Mouse (Mus musculus) myocyte (in vitro differentiated cells): ENCODE results near the gene Socs7. TPM values are rescaled to one million over a fixed set of nuclear protein-coding genes. Genes with fewer than 3 reads are reported as not detected.
A peak's percentile ranks its signal among the peaks of the same experiment; 100 is the strongest.

Experiments
- H3K27me3 ChIP-seq: one replicate; pipeline ENCODE4 v1.6.1; 2011; ENCODE audit not compliant: control insufficient read depth, insufficient read depth, insufficient read length
- H3K36me3 ChIP-seq: one replicate; pipeline ENCODE4 v1.6.1; 2011; ENCODE audit not compliant: control insufficient read depth, insufficient read depth
- H3K4me2 ChIP-seq: one replicate; pipeline ENCODE4 v1.6.1; 2011; ENCODE audit warnings: low read depth, control low read depth
- H3K4me3 ChIP-seq: one replicate; pipeline ENCODE4 v1.5.1; 2011; ENCODE audit warnings: mild to moderate bottlenecking, control low read depth, moderate library complexity
- H3K79me2 ChIP-seq: one replicate; pipeline ENCODE4 v1.6.1; 2011; ENCODE audit not compliant: control insufficient read depth, insufficient read depth
- H3ac ChIP-seq: one replicate; pipeline ENCODE4 v1.6.1; 2011; ENCODE audit not compliant: control insufficient read depth, insufficient read length
- CEBPB ChIP-seq: IDR thresholded peaks from 2 replicates; pipeline ENCODE4 v1.6.1; 2011; ENCODE audit warnings: mild to moderate bottlenecking, moderate library complexity; ENCODE audit not compliant: poor library complexity, insufficient read depth, severe bottlenecking
- E2F4 ChIP-seq: IDR thresholded peaks from one replicate; pipeline ENCODE4 v1.6.1; 2011; ENCODE audit warnings: mild to moderate bottlenecking, control low read depth, moderate library complexity; ENCODE audit not compliant: insufficient read depth
- MAX ChIP-seq: IDR thresholded peaks from one replicate; pipeline ENCODE4 v1.6.1; 2011; ENCODE audit warnings: low read depth, mild to moderate bottlenecking, control low read depth
- MYOD1 ChIP-seq, 3 experiments: IDR thresholded peaks; one replicate each; pipeline ENCODE4 v1.6.1; 2011; ENCODE audit warnings: control low read depth in 2 of 3, low read depth in 2 of 3, mild to moderate bottlenecking in 2 of 3, moderate library complexity in 1 of 3; ENCODE audit not compliant: insufficient read length in 2 of 3, control insufficient read depth in 1 of 3
- MYOG ChIP-seq, 3 experiments: IDR thresholded peaks; one replicate each; pipeline ENCODE4 v1.6.1; 2011; ENCODE audit warnings: control low read depth in 2 of 3, low read depth in 2 of 3, mild to moderate bottlenecking in 2 of 3; ENCODE audit not compliant: insufficient read length in 2 of 3, control insufficient read depth in 1 of 3, insufficient read depth in 1 of 3
- POLR2A ChIP-seq: IDR thresholded peaks from one replicate; pipeline ENCODE4 v1.6.1; 2011; ENCODE audit warnings: low read depth, mild to moderate bottlenecking, control low read depth, moderate library complexity; ENCODE audit not compliant: insufficient read length
- POLR2AphosphoS2 ChIP-seq: IDR thresholded peaks from one replicate; pipeline ENCODE4 v1.6.1; 2011; ENCODE audit warnings: low read depth, control low read depth; ENCODE audit not compliant: insufficient read length
- REST ChIP-seq: IDR thresholded peaks from one replicate; pipeline ENCODE4 v1.6.1; 2011; ENCODE audit warnings: mild to moderate bottlenecking, control low read depth, moderate library complexity; ENCODE audit not compliant: insufficient read depth, insufficient read length
- SRF ChIP-seq: IDR thresholded peaks from one replicate; pipeline ENCODE4 v1.6.1; 2011; ENCODE audit warnings: low read depth; ENCODE audit not compliant: control insufficient read depth, insufficient read length
- TCF12 ChIP-seq: IDR thresholded peaks from one replicate; pipeline ENCODE4 v1.6.1; 2011; ENCODE audit warnings: mild to moderate bottlenecking, control low read depth; ENCODE audit not compliant: poor library complexity, insufficient read depth, severe bottlenecking
- TCF3 ChIP-seq: IDR thresholded peaks from one replicate; pipeline ENCODE4 v1.6.1; 2011; ENCODE audit warnings: low read depth, control low read depth; ENCODE audit not compliant: insufficient read length
- USF1 ChIP-seq: IDR thresholded peaks from one replicate; pipeline ENCODE4 v1.6.1; 2011; ENCODE audit warnings: low read depth, mild to moderate bottlenecking, control low read depth, moderate library complexity
- polyA plus RNA-seq: library from polyadenylated mRNA; unstranded; fragments of >200 nt; fragmentation: generic; extraction: Trizol; gene quantifications from one replicate; pipeline ENCODE4 v1.2.1, GENCODE M21; 2012; ENCODE audit warnings: missing spikeins

The Socs7 gene
- polyA plus RNA-seq, 1 experiment: 19.8 TPM

DNA sequence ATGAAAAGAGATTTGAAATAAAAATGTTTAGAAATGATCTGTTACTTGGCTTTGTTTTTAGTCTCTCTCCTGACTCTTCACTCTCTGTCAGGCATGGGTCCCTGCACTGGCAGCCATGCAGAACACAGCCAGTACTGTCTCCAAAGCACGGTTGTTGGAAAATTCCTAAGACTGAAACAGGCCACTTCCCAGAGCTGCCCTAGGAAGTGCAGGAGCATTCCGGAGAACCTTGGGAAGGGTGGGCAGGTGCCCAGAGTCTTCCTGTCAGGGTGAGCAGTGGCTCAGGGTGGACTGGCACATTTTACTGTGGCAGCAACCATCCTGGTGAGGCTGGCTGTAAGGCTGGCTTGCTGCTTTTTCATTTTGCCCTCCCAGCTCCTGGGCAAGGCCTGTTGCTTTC lies 36.2 kb downstream of the Socs7 start:
- Histone ChIP-seq H3K36me3 (peaks cover 12% of the 10 kb centered on the region), H3K79me2 (no peaks in the 10 kb centered on the region), H3K4me2 (no peak overlapping the region), H3K4me3 (no peak overlapping the region), H3K27me3 (no peaks in the 10 kb centered on the region), H3ac (no peak overlapping the region)
- TF ChIP-seq USF1 (no peak), SRF (no peak), MAX (no peak), POLR2AphosphoS2 (no peak), E2F4 (no peak), MYOG (IDR thresholded peaks at IDR 0.05; ENCODE audit: control insufficient read depth in 1 of 3, insufficient read depth in 1 of 3, insufficient read length in 2 of 3, low read depth in 2 of 3) (no peak), CEBPB (no peak)

DNA sequence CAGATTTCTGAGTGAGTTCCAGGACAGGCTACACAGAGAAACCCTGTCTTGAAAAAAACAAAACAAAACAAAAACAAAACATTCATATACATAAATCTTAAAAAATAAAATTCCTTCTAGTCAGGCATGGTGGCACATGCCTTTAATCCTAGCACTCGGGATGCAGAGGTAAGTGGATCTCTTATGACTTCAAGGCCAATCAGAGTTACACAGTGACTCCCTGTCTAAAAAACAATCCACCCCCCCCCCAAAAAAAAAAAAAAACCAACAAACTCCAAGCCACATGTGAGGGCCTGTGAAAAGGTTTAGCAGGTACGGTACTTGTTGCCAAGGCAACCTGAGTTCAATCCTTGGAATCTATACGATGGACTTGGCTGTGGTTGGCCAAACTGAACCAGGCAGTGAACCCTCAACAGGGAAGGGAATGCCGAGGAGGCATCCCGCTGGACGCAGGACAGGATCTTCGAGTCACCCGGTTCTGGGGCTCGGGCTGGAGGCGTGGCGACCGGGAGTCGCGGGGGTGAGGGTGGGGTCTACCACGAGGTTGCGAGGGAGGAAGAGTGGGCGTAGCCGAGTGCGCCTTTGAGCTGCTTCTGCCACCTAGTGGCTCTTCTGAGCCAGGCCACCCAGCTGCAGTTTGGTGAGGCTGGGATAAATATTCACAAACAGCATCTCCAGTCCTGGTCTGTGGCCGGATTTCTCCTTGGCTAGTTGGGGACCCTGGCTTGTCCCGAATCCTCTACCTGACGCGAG lies 37.8 kb downstream of the Socs7 start:
- H3ac ChIP-seq: no peak overlapping the region

DNA sequence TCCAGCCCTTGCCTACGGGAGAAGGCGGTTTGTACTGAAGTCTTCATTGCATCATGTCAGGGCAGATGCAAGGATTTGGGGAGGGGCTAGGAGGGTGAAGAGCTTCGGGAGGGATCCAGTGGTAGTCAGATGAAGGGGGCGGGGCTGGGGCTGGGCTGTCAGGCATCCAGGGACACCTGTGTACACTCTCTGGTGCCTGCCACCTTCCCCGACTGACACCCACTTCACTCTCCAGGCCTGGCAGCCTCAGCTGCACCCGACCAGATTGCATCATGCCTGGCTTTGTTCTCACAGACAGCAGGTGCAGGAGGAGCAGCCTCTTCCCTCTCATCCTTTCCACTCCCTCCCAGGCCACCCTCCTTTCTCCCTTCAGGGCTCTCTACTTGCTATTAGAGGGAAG lies 38.7 kb downstream of the Socs7 start:
- Histone ChIP-seq H3K36me3 (no peaks in the 10 kb centered on the region), H3ac (no peak overlapping the region), H3K79me2 (no peaks in the 10 kb centered on the region), H3K27me3 (no peaks in the 10 kb centered on the region), H3K4me2 (peak overlapping the region; percentile 34), H3K4me3 (peak overlapping the region; percentile 1)
- TF ChIP-seq SRF (no peak), POLR2A (peak; percentile 63), POLR2AphosphoS2 (peak; percentile 71), REST (no peak), MYOG (IDR thresholded peaks at IDR 0.05; ENCODE audit: control insufficient read depth in 1 of 3, insufficient read depth in 1 of 3, insufficient read length in 2 of 3, low read depth in 2 of 3) (peak; percentile 68 to 98 (median 85)), MYOD1 (IDR thresholded peaks at IDR 0.05; ENCODE audit: control insufficient read depth in 1 of 3, insufficient read length in 2 of 3, low read depth in 2 of 3) (peak; percentile 72 to 99 (median 94)), TCF3 (peak; percentile 57), E2F4 (no peak), CEBPB (peak; percentile 88)

More for the DNA sequence above, 37.8 kb downstream of the Socs7 start:
- TF ChIP-seq TCF12: no peak
- peak; percentile 85 for TF ChIP-seq POLR2AphosphoS2
- TF ChIP-seq POLR2A: peak; percentile 63
- TF ChIP-seq MYOG (IDR thresholded peaks at IDR 0.05; ENCODE audit: control insufficient read depth in 1 of 3, insufficient read depth in 1 of 3, insufficient read length in 2 of 3, low read depth in 2 of 3): peak in 1 of 3 experiments; percentile 47
- no peak for TF ChIP-seq TCF3
- TF ChIP-seq MYOD1 (IDR thresholded peaks at IDR 0.05; ENCODE audit: control insufficient read depth in 1 of 3, insufficient read length in 2 of 3, low read depth in 2 of 3): peak in 1 of 3 experiments; percentile 31
- peaks cover 3% of the 10 kb centered on the region for H3K36me3 ChIP-seq
- peak overlapping the region; percentile 1 for H3K4me3 ChIP-seq
- no peaks in the 10 kb centered on the region for H3K27me3 ChIP-seq
- H3K79me2 ChIP-seq: no peaks in the 10 kb centered on the region
- H3K4me2 ChIP-seq: peak overlapping the region; percentile 66

DNA sequence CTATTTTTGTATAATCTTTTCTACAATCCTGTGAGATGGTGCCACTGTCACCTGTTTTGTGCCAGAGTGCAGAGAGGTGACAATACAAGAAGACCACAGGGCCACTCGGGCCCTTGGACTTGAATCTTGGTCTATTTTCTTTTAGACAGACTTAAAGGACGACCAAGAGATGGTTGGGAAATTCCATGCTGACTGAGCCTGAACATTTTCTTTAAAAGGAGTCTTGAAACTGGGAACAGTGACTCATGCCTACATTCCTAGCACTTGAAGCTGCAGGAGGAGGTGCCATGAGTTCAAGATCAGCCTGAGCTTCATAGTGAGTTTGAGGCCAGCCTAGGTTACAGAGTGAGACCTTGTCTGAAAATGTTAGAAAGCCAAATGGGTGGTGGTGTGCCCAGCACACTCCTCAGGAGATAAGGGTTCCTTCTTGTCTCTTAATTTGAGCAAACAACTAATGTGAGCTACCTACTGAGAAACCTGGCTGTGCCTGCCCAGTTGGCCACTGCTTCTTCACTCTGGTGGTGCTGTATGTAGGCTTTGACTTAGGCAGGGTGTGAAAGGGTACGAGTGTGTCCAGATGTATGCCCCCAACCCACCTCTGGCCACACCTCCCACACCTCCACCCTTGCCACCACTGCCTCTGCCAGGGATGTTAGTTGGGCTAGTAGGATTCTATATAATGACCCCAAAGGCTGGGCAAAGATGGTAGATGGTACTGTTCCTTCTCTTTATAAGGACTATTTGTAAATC lies 39.5 kb downstream of the Socs7 start:
- TF ChIP-seq MYOG (IDR thresholded peaks at IDR 0.05; ENCODE audit: control insufficient read depth in 1 of 3, insufficient read depth in 1 of 3, insufficient read length in 2 of 3, low read depth in 2 of 3) (no peak), POLR2AphosphoS2 (no peak), MAX (no peak), E2F4 (no peak), REST (no peak), TCF3 (no peak), POLR2A (no peak), CEBPB (no peak), SRF (no peak), TCF12 (no peak), MYOD1 (IDR thresholded peaks at IDR 0.05; ENCODE audit: control insufficient read depth in 1 of 3, insufficient read length in 2 of 3, low read depth in 2 of 3) (no peak), USF1 (no peak)

More for the DNA sequence above, 39.5 kb downstream of the Socs7 start:
- H3K4me3 ChIP-seq: no peak overlapping the region
- H3K36me3 ChIP-seq: no peaks in the 10 kb centered on the region
- no peak overlapping the region for H3ac ChIP-seq
- no peaks in the 10 kb centered on the region for H3K79me2 ChIP-seq
- H3K27me3 ChIP-seq: no peaks in the 10 kb centered on the region
- peak overlapping the region; percentile 25 for H3K4me2 ChIP-seq
